Mouse (Mus musculus) cerebellum, adult 2 months (tissue): ENCODE data around the gene Pld6. TPM values are rescaled to one million over a fixed set of nuclear protein-coding genes. Genes with fewer than 3 reads are reported as not detected.

Source experiments
- DNase-seq, 2 experiments: peaks; one replicate each; pipeline ENCODE4 v3.0.0; 2021
- H3K27ac ChIP-seq: fragments of 200-500 bp; 2 replicates; pipeline ENCODE4 v1.5.1; 2012; ENCODE audit warnings: low read length, control low read depth, inconsistent platforms; ENCODE audit not compliant: insufficient read depth
- H3K27me3 ChIP-seq: fragments of 200-500 bp; 2 replicates; pipeline ENCODE4 v1.6.1; 2012; ENCODE audit warnings: inconsistent platforms, mild to moderate bottlenecking, low read length, moderate library complexity; ENCODE audit not compliant: control insufficient read depth, insufficient read depth
- H3K4me1 ChIP-seq: fragments of 200-500 bp; 2 replicates; pipeline ENCODE4 v1.6.1; 2011; ENCODE audit warnings: low read length; ENCODE audit not compliant: control insufficient read depth, insufficient read depth
- H3K4me3 ChIP-seq: fragments of 200-500 bp; replicated peaks from 2 replicates; pipeline ENCODE3; 2011; ENCODE audit warnings: mild to moderate bottlenecking, low read depth, low read length, control low read depth; ENCODE audit not compliant: insufficient read depth
- CTCF ChIP-seq: fragments of 200-500 bp; IDR thresholded peaks from 2 replicates; pipeline ENCODE4 v1.5.1; 2011; ENCODE audit warnings: low read depth, mild to moderate bottlenecking, control low read depth, low read length, moderate library complexity, borderline replicate concordance; ENCODE audit not compliant: insufficient read depth
- POLR2A ChIP-seq: fragments of 200-500 bp; IDR thresholded peaks from 2 replicates; pipeline ENCODE4 v1.6.1; 2011; ENCODE audit warnings: low read length, control low read depth, borderline replicate concordance; ENCODE audit not compliant: insufficient read depth
- WGBS: fragments of 180-500 bp; shearing (Covaris S2); methylation state at CpG from one replicate; pipeline ENCODE4 v1.1.7; 2018; 5-methylcytosine and 5-hydroxymethylcytosine counted together
- polyA plus RNA-seq: library from polyadenylated mRNA; depleted of rRNA; stranded (reverse); fragments of >200 nt; gene quantifications from 2 replicates; pipeline ENCODE4 v1.2.3, GENCODE M21; 2012

The Pld6 gene
- polyA plus RNA-seq, 1 experiment = 2.5 TPM

GRCm38 (mm10) chr11:59810480-59811158 is 23.2 kb upstream of the Pld6 start:
- DNase-seq = no peak
- WGBS = 64% methylated on average over 14 of the region's 14 CpGs
- Histone ChIP-seq H3K4me1 (peaks cover 22% of the 10 kb centered on the region), H3K4me3 (peak overlapping the region; percentile 84), H3K27ac (peak overlapping the region; percentile 99; the same call in 1 of the 2 replicates), H3K27me3 (no peaks in the 10 kb centered on the region)
- no peak for TF ChIP-seq POLR2A
- TF ChIP-seq CTCF = no peak

- WGBS = under 1% methylated on average over 52 of the region's 52 CpGs
Measured at GRCm38 (mm10) chr11:59809670-59810474, 22.4 kb upstream of the Pld6 start, which contains the start of gene Flcn. Gene Flcn (minus strand): TSS chr11:59810016.

GRCm38 (mm10) chr11:59809071-59809669 is 21.7 kb upstream of the Pld6 start:
- 0% methylated on average over 15 of the region's 15 CpGs for WGBS
- Histone ChIP-seq H3K4me1 (peaks cover 35% of the 10 kb centered on the region), H3K27ac (peak overlapping the region; percentile 99), H3K4me3 (peak overlapping the region; percentile 84), H3K27me3 (no peaks in the 10 kb centered on the region)
- TF ChIP-seq POLR2A = no peak
- no peak for TF ChIP-seq CTCF
- peak in 1 of 2 experiments; percentile 51 for DNase-seq

More at GRCm38 (mm10) chr11:59809670-59810474, 22.4 kb upstream of the Pld6 start, which contains the start of gene Flcn:
- Histone ChIP-seq H3K4me1 (peaks cover 29% of the 10 kb centered on the region), H3K27me3 (no peaks in the 10 kb centered on the region), H3K27ac (peak within 1 kb of the TSS; percentile 99), H3K4me3 (peak within 1 kb of the TSS; percentile 84)
- peak; percentile 91 to 94 for DNase-seq
- peak; percentile 97 for TF ChIP-seq POLR2A
- TF ChIP-seq CTCF = no peak

DNA sequence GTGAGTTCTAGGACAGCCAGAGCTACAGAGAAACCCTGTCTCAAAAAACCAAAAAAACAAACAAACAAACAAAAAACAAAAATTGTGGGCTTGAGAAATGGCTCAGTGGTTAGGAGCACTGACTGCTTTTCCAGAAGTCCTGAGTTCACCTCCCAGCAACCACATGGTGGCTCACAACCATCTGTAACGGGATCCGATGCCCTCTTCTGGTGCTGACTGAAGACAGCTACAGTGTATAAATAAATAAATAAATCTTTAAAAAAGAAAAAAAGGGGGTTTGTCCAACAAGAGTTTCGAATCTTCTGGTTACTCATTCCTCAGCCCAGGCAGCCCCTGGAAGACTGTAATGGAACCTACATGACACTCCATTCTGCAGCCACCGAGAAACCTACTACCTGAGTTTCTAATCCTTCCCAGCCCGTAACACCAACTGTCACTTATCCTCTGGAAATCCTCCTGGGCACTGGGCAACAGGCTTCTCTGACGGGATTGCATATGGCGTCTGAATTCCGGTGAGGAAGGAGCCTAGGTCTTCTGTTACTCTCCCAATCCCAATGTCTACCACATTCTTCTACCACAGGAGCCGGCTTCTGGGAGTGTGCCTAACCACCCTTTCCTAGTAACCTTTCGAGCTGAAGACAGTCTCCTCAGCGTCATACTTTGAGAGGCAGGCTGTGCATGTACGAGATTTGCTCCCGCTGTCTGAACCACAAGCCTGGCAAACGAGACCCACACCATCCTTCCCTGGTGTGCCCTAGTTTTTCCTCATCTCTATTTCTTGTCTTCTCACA is 20.9 kb upstream of the Pld6 start:
- TF ChIP-seq POLR2A = no peak
- peak; percentile 41; the same call in 1 of the 2 replicates for TF ChIP-seq CTCF
- H3K27me3 ChIP-seq = no peaks in the 10 kb centered on the region
- H3K4me1 ChIP-seq = peaks cover 35% of the 10 kb centered on the region
- DNase-seq = peak; percentile 44 to 46
- H3K4me3 ChIP-seq = peak overlapping the region; percentile 84
- peak overlapping the region; percentile 26 for H3K27ac ChIP-seq
- 8% methylated on average over 14 of the region's 14 CpGs for WGBS

- Histone ChIP-seq H3K4me3 (no peak overlapping the region), H3K27ac (no peak overlapping the region), H3K27me3 (no peaks in the 10 kb centered on the region), H3K4me1 (peaks cover 42% of the 10 kb centered on the region)
- WGBS = 26% methylated on average over 2 of the region's 2 CpGs
- TF ChIP-seq CTCF (no peak), POLR2A (no peak)
- peak; percentile 53 to 57 for DNase-seq
Measured at GRCm38 (mm10) chr11:59805656-59806055, 18.2 kb upstream of the Pld6 start.

GRCm38 (mm10) chr11:59805256-59805655 is 17.8 kb upstream of the Pld6 start:
- no peak for DNase-seq
- Histone ChIP-seq H3K27me3 (no peaks in the 10 kb centered on the region), H3K27ac (no peak overlapping the region), H3K4me3 (no peak overlapping the region), H3K4me1 (peaks cover 42% of the 10 kb centered on the region)
- WGBS = 88% methylated on average over 1 of the region's 1 CpGs
- TF ChIP-seq CTCF (no peak), POLR2A (no peak)

DNA sequence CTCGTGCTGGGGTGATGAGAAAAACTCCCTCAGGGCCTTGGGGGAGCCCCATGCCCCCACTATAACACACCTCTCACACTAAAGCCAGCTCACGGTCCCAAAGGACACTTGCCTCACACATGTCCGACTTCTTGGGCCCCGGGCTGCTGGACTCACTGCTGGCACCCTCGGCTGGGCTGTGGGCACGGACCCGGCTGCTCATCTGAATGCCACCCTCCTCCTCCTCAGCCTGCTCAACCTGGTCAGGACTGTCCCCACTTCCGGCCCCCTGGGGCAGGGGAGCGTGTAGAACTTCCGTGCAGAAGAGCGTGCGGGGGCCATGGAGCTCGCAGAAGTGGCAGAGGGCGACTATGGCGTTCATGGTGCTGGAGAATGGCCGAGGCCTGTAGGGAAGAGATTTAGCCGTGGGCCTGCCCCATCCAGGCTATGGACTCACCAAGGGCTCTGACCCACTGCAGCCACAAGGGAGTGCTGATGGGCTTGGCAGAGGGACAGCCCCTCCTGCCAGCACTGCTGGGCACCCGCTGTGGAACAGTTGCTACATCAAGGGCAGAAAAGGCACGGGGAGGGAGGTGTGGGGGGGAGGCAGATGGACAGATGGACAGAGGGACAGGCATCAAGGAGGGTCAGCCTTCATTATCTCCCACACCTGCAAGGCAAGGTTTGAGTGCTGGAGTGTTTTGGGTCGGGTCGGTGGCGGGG is 17.1 kb upstream of the Pld6 start:
- WGBS = 36% methylated on average over 22 of the region's 22 CpGs
- TF ChIP-seq POLR2A (no peak), CTCF (peak; percentile 43; the same call in 1 of the 2 replicates)
- H3K4me1 ChIP-seq = peaks cover 42% of the 10 kb centered on the region
- DNase-seq = peak; percentile 80 to 84
- H3K4me3 ChIP-seq = no peak overlapping the region
- 0 out of 2 replicates have a peak overlapping the region, but pooled peaks have one; percentile 1 for H3K27ac ChIP-seq
- H3K27me3 ChIP-seq = no peaks in the 10 kb centered on the region
